Mouse (Mus musculus) midbrain, embryonic 13.5 days (tissue): ENCODE measurements around the gene Zfp184. TPM values are rescaled to one million over a fixed set of nuclear protein-coding genes. Genes with fewer than 3 reads are reported as not detected.
A peak's percentile ranks its signal among the peaks of the same experiment; 100 is the strongest.

Experiments used
- ATAC-seq: fragments of 200-750 bp; cut with Nextera tagmentation; 2 replicates; pipeline ENCODE4 v1.8.0; 2017; ENCODE audit warnings: mild to moderate bottlenecking, moderate TSS enrichment, moderate library complexity
- H3K27ac ChIP-seq: fragments of 300-500 bp; sonication (generic); 2 replicates; pipeline ENCODE4 v1.5.1; 2015; ENCODE audit warnings: inconsistent platforms, mild to moderate bottlenecking, moderate library complexity
- H3K27me3 ChIP-seq: fragments of 300-500 bp; sonication (generic); 2 replicates; pipeline ENCODE4 v1.6.1; 2015; ENCODE audit warnings: mild to moderate bottlenecking, inconsistent platforms
- H3K36me3 ChIP-seq: fragments of 300-500 bp; sonication (generic); 2 replicates; pipeline ENCODE4 v1.6.1; 2015; ENCODE audit warnings: mild to moderate bottlenecking, inconsistent platforms
- H3K4me1 ChIP-seq: fragments of 300-500 bp; sonication (generic); replicated peaks from 2 replicates; pipeline ENCODE4 v1.6.1; 2015; ENCODE audit warnings: inconsistent platforms
- H3K4me2 ChIP-seq: fragments of 300-500 bp; sonication (generic); replicated peaks from 2 replicates; pipeline ENCODE4 v1.6.1; 2015; ENCODE audit warnings: moderate library complexity, mild to moderate bottlenecking, inconsistent platforms
- H3K4me3 ChIP-seq: fragments of 300-500 bp; sonication (generic); replicated peaks from 2 replicates; pipeline ENCODE4 v1.5.1; 2015; ENCODE audit warnings: mild to moderate bottlenecking, inconsistent platforms
- H3K9ac ChIP-seq: fragments of 300-500 bp; sonication (generic); replicated peaks from 2 replicates; pipeline ENCODE4 v1.6.1; 2015; ENCODE audit warnings: mild to moderate bottlenecking, inconsistent platforms
- H3K9me3 ChIP-seq: fragments of 300-500 bp; sonication (generic); 2 replicates; pipeline ENCODE4 v1.6.1; 2016; ENCODE audit warnings: mild to moderate bottlenecking, inconsistent platforms
- WGBS: fragments of 180-500 bp; shearing (Covaris S2); methylation state at CpG from one replicate; pipeline ENCODE4 v1.1.7; 2015; 5-methylcytosine and 5-hydroxymethylcytosine counted together
- polyA plus RNA-seq: library from polyadenylated mRNA; unstranded; fragments of >200 nt; fragmentation: Nextera tagmentation; extraction: Ambion mirVana; gene quantifications from 2 replicates; pipeline ENCODE4 v1.2.1, GENCODE M21; 2015

Gene Zfp184
- polyA plus RNA-seq, 1 experiment from 2014 or later = 20.5 TPM

GRCm38 (mm10) chr13:21913854-21914253 is 31.0 kb upstream of the Zfp184 start:
- peaks cover 11% of the 10 kb centered on the region for H3K4me1 ChIP-seq
- H3K4me2 ChIP-seq = peak overlapping the region; percentile 17
- no peaks in the 10 kb centered on the region for H3K9me3 ChIP-seq
- H3K4me3 ChIP-seq = peak overlapping the region; percentile 3; the same call in 1 of the 2 replicates
- WGBS = 6% methylated on average over 8 of the region's 8 CpGs
- no peak overlapping the region for H3K9ac ChIP-seq
- H3K27ac ChIP-seq = no peak overlapping the region
- H3K27me3 ChIP-seq = peaks cover 57% of the 10 kb centered on the region
- no peak for ATAC-seq
- no peaks in the 10 kb centered on the region for H3K36me3 ChIP-seq

GRCm38 (mm10) chr13:21914599-21914998 is 30.3 kb upstream of the Zfp184 start:
- H3K9ac ChIP-seq = no peak overlapping the region
- peak overlapping the region; percentile 3; the same call in 1 of the 2 replicates for H3K4me3 ChIP-seq
- no peak for ATAC-seq
- no peak overlapping the region for H3K27ac ChIP-seq
- H3K36me3 ChIP-seq = no peaks in the 10 kb centered on the region
- peaks cover 64% of the 10 kb centered on the region for H3K27me3 ChIP-seq
- peaks cover 14% of the 10 kb centered on the region for H3K4me1 ChIP-seq
- H3K9me3 ChIP-seq = no peaks in the 10 kb centered on the region
- H3K4me2 ChIP-seq = peak overlapping the region; percentile 17
- WGBS = 2% methylated on average over 14 of the region's 14 CpGs

DNA sequence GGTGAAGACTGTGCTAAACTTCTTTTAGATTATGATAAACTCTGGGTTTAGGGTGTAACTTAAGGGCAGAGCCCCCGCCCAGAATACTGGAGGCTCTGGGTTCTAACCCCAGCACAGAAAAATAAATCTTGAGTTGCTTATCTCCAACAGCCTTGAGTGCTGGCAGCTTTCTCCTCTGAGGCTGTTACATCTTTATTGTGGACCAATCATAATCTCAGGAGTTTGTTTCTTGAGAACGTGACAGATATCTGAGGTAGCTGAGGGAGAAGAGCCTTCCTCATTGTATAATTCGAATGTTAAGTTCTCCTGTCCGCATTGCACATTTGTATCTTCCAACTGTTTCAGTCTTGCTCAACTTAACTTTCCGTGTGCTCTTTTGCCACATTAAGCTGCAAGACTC is 29.4 kb upstream of the Zfp184 start:
- no peak overlapping the region for H3K27ac ChIP-seq
- H3K4me1 ChIP-seq = peaks cover 14% of the 10 kb centered on the region
- 52% methylated on average over 5 of the region's 5 CpGs for WGBS
- no peak overlapping the region for H3K4me3 ChIP-seq
- H3K4me2 ChIP-seq = no peak overlapping the region
- no peaks in the 10 kb centered on the region for H3K9me3 ChIP-seq
- H3K36me3 ChIP-seq = no peaks in the 10 kb centered on the region
- ATAC-seq = no peak
- peaks cover 71% of the 10 kb centered on the region for H3K27me3 ChIP-seq
- H3K9ac ChIP-seq = no peak overlapping the region

GRCm38 (mm10) chr13:21916056-21916455 is 28.8 kb upstream of the Zfp184 start:
- WGBS = 42% methylated on average over 6 of the region's 6 CpGs
- H3K27me3 ChIP-seq = peaks cover 76% of the 10 kb centered on the region
- H3K4me2 ChIP-seq = no peak overlapping the region
- no peaks in the 10 kb centered on the region for H3K9me3 ChIP-seq
- peaks cover 14% of the 10 kb centered on the region for H3K4me1 ChIP-seq
- H3K36me3 ChIP-seq = no peaks in the 10 kb centered on the region
- no peak overlapping the region for H3K9ac ChIP-seq
- H3K27ac ChIP-seq = no peak overlapping the region
- ATAC-seq = no peak
- H3K4me3 ChIP-seq = no peak overlapping the region

DNA sequence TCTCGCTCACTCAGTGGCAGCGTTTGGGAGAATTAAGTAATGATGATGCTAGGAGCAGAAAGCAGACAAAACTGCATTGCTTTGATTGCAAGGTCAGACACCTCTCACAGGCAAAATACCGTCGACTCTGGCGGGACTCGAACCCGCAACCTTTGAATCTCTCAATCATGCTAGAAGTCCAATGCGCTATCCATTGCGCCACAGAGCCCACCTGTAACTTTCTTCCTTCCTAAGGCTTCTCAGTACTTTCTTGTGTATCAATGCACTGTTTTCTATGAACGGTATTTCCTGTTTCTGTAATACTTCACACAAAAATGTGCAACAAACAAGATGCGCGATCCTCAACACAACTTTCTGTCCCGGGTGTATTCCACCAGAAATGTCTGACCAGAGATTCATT is 27.9 kb upstream of the Zfp184 start:
- Histone ChIP-seq H3K4me3 (0 out of 2 replicates have a peak overlapping the region, but pooled peaks have one; percentile 35), H3K36me3 (no peaks in the 10 kb centered on the region), H3K27ac (no peak overlapping the region), H3K9ac (no peak overlapping the region), H3K27me3 (peaks cover 78% of the 10 kb centered on the region), H3K9me3 (no peaks in the 10 kb centered on the region), H3K4me2 (0 out of 2 replicates have a peak overlapping the region, but pooled peaks have one; percentile 56), H3K4me1 (peaks cover 14% of the 10 kb centered on the region)
- no peak for ATAC-seq
- 4% methylated on average over 13 of the region's 13 CpGs for WGBS

DNA sequence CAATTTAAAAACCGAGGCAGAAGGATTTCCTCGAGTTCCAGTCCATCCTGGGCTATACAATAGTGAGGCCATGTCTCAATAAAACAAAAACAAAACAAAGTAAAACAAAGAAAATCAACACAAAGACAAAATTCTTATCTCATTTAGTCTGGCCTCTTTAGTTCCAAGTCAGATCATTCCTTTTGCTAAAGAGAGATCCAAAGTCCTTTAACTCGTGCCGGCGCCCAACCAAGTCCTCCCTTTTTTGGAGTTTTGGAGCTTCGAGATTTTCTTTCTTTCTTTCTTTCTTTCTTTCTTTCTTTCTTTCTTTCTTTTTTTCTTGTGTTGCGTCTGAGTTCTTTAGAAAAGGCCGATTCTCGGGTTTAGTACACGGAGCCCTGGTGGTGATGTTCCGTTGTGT is 27.4 kb upstream of the Zfp184 start:
- Histone ChIP-seq H3K27ac (no peak overlapping the region), H3K36me3 (no peaks in the 10 kb centered on the region), H3K4me3 (peak overlapping the region; percentile 35), H3K27me3 (peaks cover 78% of the 10 kb centered on the region), H3K9ac (no peak overlapping the region), H3K4me2 (peak overlapping the region; percentile 56), H3K4me1 (peaks cover 14% of the 10 kb centered on the region), H3K9me3 (no peaks in the 10 kb centered on the region)
- ATAC-seq = no peak
- WGBS = 1% methylated on average over 11 of the region's 11 CpGs

DNA sequence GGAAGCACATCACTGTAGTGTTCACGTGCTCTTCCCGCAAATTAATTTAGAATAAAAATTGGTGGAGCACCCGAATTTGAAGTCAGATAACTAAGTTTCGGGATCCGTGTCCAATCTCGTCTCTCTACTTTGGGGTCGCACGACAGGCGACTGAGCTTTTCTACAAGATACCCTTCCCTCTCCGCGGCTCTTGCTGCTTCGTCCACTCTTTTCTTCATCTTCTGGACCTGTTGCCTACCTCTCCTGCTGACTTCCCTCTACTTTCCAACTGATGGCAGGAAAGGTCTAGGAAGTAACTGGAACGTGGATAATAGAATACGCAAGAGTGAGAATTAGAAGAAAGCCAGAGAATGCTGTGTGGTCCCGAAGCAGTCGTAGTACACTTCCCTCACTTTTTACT is 26.9 kb upstream of the Zfp184 start:
- WGBS = under 1% methylated on average over 16 of the region's 16 CpGs
- no peak overlapping the region for H3K27ac ChIP-seq
- no peaks in the 10 kb centered on the region for H3K9me3 ChIP-seq
- H3K9ac ChIP-seq = no peak overlapping the region
- no peaks in the 10 kb centered on the region for H3K36me3 ChIP-seq
- peak overlapping the region; percentile 56 for H3K4me2 ChIP-seq
- ATAC-seq = no peak
- H3K4me3 ChIP-seq = peak overlapping the region; percentile 35
- peaks cover 80% of the 10 kb centered on the region for H3K27me3 ChIP-seq
- H3K4me1 ChIP-seq = peaks cover 14% of the 10 kb centered on the region

DNA sequence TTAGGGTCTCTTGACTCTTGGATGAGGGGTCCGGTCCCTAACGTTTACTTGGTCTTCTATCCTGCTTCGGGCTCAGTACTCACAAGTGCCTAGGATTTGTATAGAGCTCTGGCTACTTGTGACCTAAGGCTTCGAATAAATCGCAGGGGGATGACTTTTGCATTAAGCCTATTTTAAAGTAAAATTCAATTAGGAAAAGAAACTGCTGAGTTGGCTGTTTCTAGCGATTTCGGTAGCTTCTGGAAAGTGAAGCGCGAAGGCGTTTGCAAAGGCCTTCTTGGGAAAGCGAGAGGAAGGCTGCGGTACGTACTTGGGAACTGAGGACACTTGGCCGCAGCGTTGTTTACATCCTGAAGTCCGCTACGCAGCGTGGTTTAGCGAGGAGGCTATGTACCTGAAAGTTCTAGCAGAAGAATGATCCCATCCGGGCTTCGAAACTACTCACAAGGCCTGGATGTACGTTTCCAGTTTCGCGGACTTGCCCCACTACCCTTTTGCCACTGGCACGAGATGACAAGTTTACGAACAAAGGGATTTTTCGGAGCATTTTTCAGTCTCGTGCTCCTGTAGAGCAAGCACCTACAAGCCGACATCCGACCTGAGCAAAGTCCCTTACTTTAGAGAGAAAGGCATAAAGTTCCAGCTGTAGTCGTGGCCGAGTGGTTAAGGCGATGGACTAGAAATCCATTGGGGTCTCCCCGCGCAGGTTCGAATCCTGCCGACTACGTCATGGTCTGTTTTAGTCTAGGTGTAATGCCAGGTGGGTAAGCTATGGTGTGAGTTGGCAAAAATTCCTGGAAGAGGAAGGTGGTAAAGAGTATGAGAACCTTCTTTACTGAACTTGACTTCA is 26.1 kb upstream of the Zfp184 start:
- H3K27ac ChIP-seq = no peak overlapping the region
- under 1% methylated on average over 38 of the region's 38 CpGs for WGBS
- no peak overlapping the region for H3K9ac ChIP-seq
- peak overlapping the region; percentile 56 for H3K4me2 ChIP-seq
- no peaks in the 10 kb centered on the region for H3K36me3 ChIP-seq
- H3K27me3 ChIP-seq = peaks cover 80% of the 10 kb centered on the region
- no peaks in the 10 kb centered on the region for H3K9me3 ChIP-seq
- peaks cover 14% of the 10 kb centered on the region for H3K4me1 ChIP-seq
- peak overlapping the region; percentile 35 for H3K4me3 ChIP-seq
- ATAC-seq = peak; percentile 70; the same call in 1 of the 2 replicates

DNA sequence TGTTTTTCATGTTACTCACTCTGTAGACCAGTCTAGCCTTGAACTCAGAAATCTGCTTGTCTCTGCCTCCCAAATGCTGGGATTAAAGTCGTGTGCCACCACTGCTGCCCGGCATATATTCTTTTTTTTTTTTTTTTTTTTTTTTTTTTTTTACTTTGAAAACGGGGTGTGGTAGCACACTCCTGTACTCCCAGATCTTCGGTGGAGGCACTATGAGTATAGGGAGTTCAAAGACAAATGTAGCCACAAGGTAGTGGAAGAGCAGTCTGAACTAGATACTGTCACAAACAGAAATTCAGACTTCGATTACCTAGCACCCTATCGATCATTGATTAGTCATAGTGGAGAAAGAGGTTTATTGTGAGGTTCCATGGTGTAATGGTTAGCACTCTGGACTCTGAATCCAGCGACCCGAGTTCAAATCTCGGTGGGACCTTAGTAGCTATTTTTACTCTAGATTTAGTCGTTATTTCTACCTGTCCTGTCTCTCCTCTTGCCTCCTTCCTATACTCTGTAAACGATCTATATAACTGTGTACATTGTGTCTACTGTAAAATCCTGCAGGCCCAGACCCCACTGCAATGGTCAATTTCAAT is 25.0 kb upstream of the Zfp184 start:
- H3K4me2 ChIP-seq = no peak overlapping the region
- no peak for ATAC-seq
- no peaks in the 10 kb centered on the region for H3K36me3 ChIP-seq
- 5% methylated on average over 11 of the region's 11 CpGs for WGBS
- no peaks in the 10 kb centered on the region for H3K9me3 ChIP-seq
- peaks cover 14% of the 10 kb centered on the region for H3K4me1 ChIP-seq
- H3K4me3 ChIP-seq = no peak overlapping the region
- H3K27me3 ChIP-seq = peaks cover 80% of the 10 kb centered on the region
- H3K27ac ChIP-seq = no peak overlapping the region
- H3K9ac ChIP-seq = no peak overlapping the region

- H3K27me3 ChIP-seq = peaks cover 79% of the 10 kb centered on the region
Measured at GRCm38 (mm10) chr13:21920681-21921233, 24.1 kb upstream of the Zfp184 start.

GRCm38 (mm10) chr13:21923417-21923816 is 21.5 kb upstream of the Zfp184 start:
- Histone ChIP-seq H3K4me3 (no peak overlapping the region), H3K4me1 (peaks cover 7% of the 10 kb centered on the region), H3K27ac (no peak overlapping the region), H3K9ac (no peak overlapping the region), H3K36me3 (no peaks in the 10 kb centered on the region), H3K9me3 (no peaks in the 10 kb centered on the region), H3K4me2 (no peak overlapping the region), H3K27me3 (peaks cover 59% of the 10 kb centered on the region)
- ATAC-seq = no peak

More at GRCm38 (mm10) chr13:21920681-21921233, 24.1 kb upstream of the Zfp184 start:
- ATAC-seq = no peak
- Histone ChIP-seq H3K36me3 (no peaks in the 10 kb centered on the region), H3K9me3 (no peaks in the 10 kb centered on the region), H3K4me1 (peaks cover 14% of the 10 kb centered on the region), H3K9ac (no peak overlapping the region), H3K27ac (no peak overlapping the region), H3K4me2 (no peak overlapping the region), H3K4me3 (no peak overlapping the region)
- WGBS = 21% methylated on average over 8 of the region's 8 CpGs

- Histone ChIP-seq H3K27me3 (peaks cover 57% of the 10 kb centered on the region), H3K9me3 (no peaks in the 10 kb centered on the region), H3K36me3 (no peaks in the 10 kb centered on the region), H3K27ac (no peak overlapping the region), H3K4me2 (no peak overlapping the region), H3K9ac (no peak overlapping the region), H3K4me3 (no peak overlapping the region), H3K4me1 (no peaks in the 10 kb centered on the region)
- 4% methylated on average over 21 of the region's 21 CpGs for WGBS
- ATAC-seq = no peak
Measured at GRCm38 (mm10) chr13:21924734-21925335, 20.1 kb upstream of the Zfp184 start.
